9 mouse cellular contexts compared by ENCODE assay signal in genomic region chr4:154543128-154543527, GRCm38 (mm10).
DNase-seq lines count a peak whose midpoint lies in the region; ATAC-seq and TF ChIP-seq lines count a peak whose summit lies in the region.
"Had no signal": no experiment of that assay in that cellular context is flagged by ENCODE, and none has a peak within 500 bp of the region (broad histone marks: within the 10 kb centered on the region; RNA-seq: fewer than 3 reads in every experiment).

No protein-coding gene starts in this region.

- ATAC-seq in forebrain, postnatal 0 days, result peak; percentile 59
- ATAC-seq in hindbrain, embryonic 13.5 days (ENCODE audit: low FRiP score), result 0 out of 2 replicates have a peak, but pooled peaks have one; percentile 11
- 0 out of 2 replicates have a peak, but pooled peaks have one; percentile 35 for ATAC-seq in midbrain, embryonic 14.5 days (ENCODE audit: low FRiP score, low TSS enrichment)

- no peak for DNase-seq in liver, adult 2 months (ENCODE audit: extremely low read depth, low read depth, low spot score)
- DNase-seq in liver, result no peak
- DNase-seq in forebrain, postnatal 0 days, result peak; percentile 57
- peak; percentile 43 for DNase-seq in midbrain, embryonic 14.5 days
- DNase-seq in adrenal gland, postnatal 4 days (ENCODE audit: low spot score in 2 of 2), result no peak
- DNase-seq in cerebellum, postnatal 25 days, result no peak
- DNase-seq in thymus, postnatal 25 days, result no peak

- TF ChIP-seq POLR2A in liver, adult 2 months (IDR thresholded peaks at IDR 0.05; ENCODE audit: extremely low read depth, insufficient read depth, low read length), result no peak

- no peaks in the 10 kb centered on the region for H3K79me2 ChIP-seq in liver, adult 2 months (ENCODE audit: control insufficient read depth, insufficient read depth, low read length)

- no peak overlapping the region for H3K4me3 ChIP-seq in liver, adult 2 months (ENCODE audit: insufficient read depth, low read depth, low read length)
- no peak overlapping the region for H3K4me3 ChIP-seq in forebrain, postnatal 0 days (ENCODE audit: low read depth, low read length)
- H3K4me3 ChIP-seq in hindbrain, embryonic 13.5 days, result no peak overlapping the region
- no peak overlapping the region for H3K4me3 ChIP-seq in midbrain, embryonic 14.5 days (replicated peaks; ENCODE audit: low read depth, low read length)
- H3K4me3 ChIP-seq: limb, embryonic 15.5 days had no signal

- 0 out of 2 replicates have a peak, but pooled peaks have one; percentile 15 for TF ChIP-seq CTCF in liver, adult 2 months (IDR thresholded peaks at IDR 0.05; ENCODE audit: low read depth, low read length)
- TF ChIP-seq CTCF in forebrain, postnatal 0 days (IDR thresholded peaks at IDR 0.05; ENCODE audit: low read depth), result peak; percentile 39

- H3K9me3 ChIP-seq in forebrain, postnatal 0 days (ENCODE audit: low read length), result no peaks in the 10 kb centered on the region
- no peaks in the 10 kb centered on the region for H3K9me3 ChIP-seq in hindbrain, embryonic 13.5 days
- no peaks in the 10 kb centered on the region for H3K9me3 ChIP-seq in midbrain, embryonic 14.5 days (ENCODE audit: control insufficient read depth, low read length)
- H3K9me3 ChIP-seq: limb, embryonic 15.5 days had no signal

- no peak overlapping the region for H3K4me2 ChIP-seq in forebrain, postnatal 0 days (ENCODE audit: low read depth)
- no peak overlapping the region for H3K4me2 ChIP-seq in hindbrain, embryonic 13.5 days
- no peak overlapping the region for H3K4me2 ChIP-seq in midbrain, embryonic 14.5 days (ENCODE audit: low read length)
- H3K4me2 ChIP-seq: limb, embryonic 15.5 days had no signal

- 70% methylated on average over 4 of the region's 4 CpGs for WGBS in liver, adult 2 months
- WGBS in forebrain, postnatal 0 days, result 49% methylated on average over 4 of the region's 4 CpGs
- WGBS in hindbrain, embryonic 13.5 days, result 52% methylated on average over 4 of the region's 4 CpGs
- 62% methylated on average over 4 of the region's 4 CpGs for WGBS in midbrain, embryonic 14.5 days

- H3K9ac ChIP-seq in liver, adult 2 months (ENCODE audit: low read depth, low read length), result no peak overlapping the region
- H3K9ac ChIP-seq in forebrain, postnatal 0 days, result no peak overlapping the region
- peak overlapping the region; percentile 56 for H3K9ac ChIP-seq in hindbrain, embryonic 13.5 days
- no peak overlapping the region for H3K9ac ChIP-seq in midbrain, embryonic 14.5 days (replicated peaks; ENCODE audit: low read length)
- H3K9ac ChIP-seq: limb, embryonic 15.5 days had no signal

- no peaks in the 10 kb centered on the region for H3K27me3 ChIP-seq in liver, adult 2 months (ENCODE audit: control insufficient read depth, insufficient read depth, low read length)
- H3K27me3 ChIP-seq in forebrain, postnatal 0 days (ENCODE audit: insufficient read depth, low read length), result no peaks in the 10 kb centered on the region
- peaks cover 54% of the 10 kb centered on the region for H3K27me3 ChIP-seq in hindbrain, embryonic 13.5 days
- 0 out of 2 replicates have a peak, but pooled peaks cover 6% of the 10 kb centered on the region for H3K27me3 ChIP-seq in midbrain, embryonic 14.5 days (ENCODE audit: control insufficient read depth, insufficient read depth, low read length)

- H3K27ac ChIP-seq in liver, adult 2 months (replicated peaks; ENCODE audit: insufficient read depth, low read depth, low read length), result no peak overlapping the region
- H3K27ac ChIP-seq in forebrain, postnatal 0 days (ENCODE audit: low read depth, low read length), result no peak overlapping the region
- H3K27ac ChIP-seq in hindbrain, embryonic 13.5 days, result peak overlapping the region; percentile 67
- no peak overlapping the region for H3K27ac ChIP-seq in midbrain, embryonic 14.5 days (replicated peaks; ENCODE audit: low read depth, low read length)
- H3K27ac ChIP-seq: limb, embryonic 15.5 days had no signal

- no peaks in the 10 kb centered on the region for H3K4me1 ChIP-seq in liver, adult 2 months (ENCODE audit: control insufficient read depth, insufficient read depth, low read length)
- peaks cover 12% of the 10 kb centered on the region for H3K4me1 ChIP-seq in forebrain, postnatal 0 days (ENCODE audit: insufficient read depth)
- peaks cover 63% of the 10 kb centered on the region for H3K4me1 ChIP-seq in hindbrain, embryonic 13.5 days (replicated peaks)
- peaks cover 33% of the 10 kb centered on the region for H3K4me1 ChIP-seq in midbrain, embryonic 14.5 days (ENCODE audit: control insufficient read depth, insufficient read depth, low read length)

- H3K36me3 ChIP-seq in liver, adult 2 months (ENCODE audit: control insufficient read depth, insufficient read depth, low read length), result no peaks in the 10 kb centered on the region
- no peaks in the 10 kb centered on the region for H3K36me3 ChIP-seq in forebrain, postnatal 0 days (ENCODE audit: insufficient read depth)
- no peaks in the 10 kb centered on the region for H3K36me3 ChIP-seq in hindbrain, embryonic 13.5 days
- H3K36me3 ChIP-seq in midbrain, embryonic 14.5 days (ENCODE audit: control insufficient read depth, insufficient read depth, low read length), result no peaks in the 10 kb centered on the region
- H3K36me3 ChIP-seq: limb, embryonic 15.5 days had no signal

Comparison
In these comparisons a context has a peak if more than half of its experiments do, and no peak if none do; other contexts are left out.
1. DNase-seq: peak in forebrain, postnatal 0 days (single experiment) and midbrain, embryonic 14.5 days (single experiment); none in liver, adult 2 months (single experiment), liver (single experiment), adrenal gland, postnatal 4 days (0 of 2), cerebellum, postnatal 25 days (0 of 2) and thymus, postnatal 25 days (single experiment).
2. Peak in every context shown above with its lines, with median percentiles within 50 percentile points of each other: ATAC-seq.